Mouse (Mus musculus) kidney, embryonic 14.5 days (tissue): ENCODE results near the gene A3galt2. TPM values are rescaled to one million over a fixed set of nuclear protein-coding genes. Genes with fewer than 3 reads are reported as not detected.

ENCODE experiments used
- ATAC-seq: fragments of 200-750 bp; cut with Nextera tagmentation; 2 replicates; pipeline ENCODE4 v1.8.0; 2017; ENCODE audit warnings: moderate number of reproducible peaks, mild to moderate bottlenecking, moderate TSS enrichment, moderate library complexity; ENCODE audit not compliant: low FRiP score, low TSS enrichment
- H3K27ac ChIP-seq: fragments of 300-500 bp; sonication (generic); 2 replicates; pipeline ENCODE4 v1.5.1; 2014; ENCODE audit warnings: low read depth, mild to moderate bottlenecking, low read length, moderate library complexity, mixed read lengths
- H3K27me3 ChIP-seq: fragments of 300-500 bp; sonication (generic); 2 replicates; pipeline ENCODE4 v1.6.1; 2014; ENCODE audit warnings: mild to moderate bottlenecking, low read length; ENCODE audit not compliant: control insufficient read depth, insufficient read depth
- H3K36me3 ChIP-seq: fragments of 300-500 bp; sonication (generic); 2 replicates; pipeline ENCODE4 v1.6.1; 2014; ENCODE audit warnings: low read length, mixed read lengths; ENCODE audit not compliant: control insufficient read depth, insufficient read depth
- H3K4me1 ChIP-seq: fragments of 300-500 bp; sonication (generic); 2 replicates; pipeline ENCODE4 v1.6.1; 2014; ENCODE audit warnings: low read length, mixed read lengths; ENCODE audit not compliant: control insufficient read depth, insufficient read depth
- H3K4me2 ChIP-seq: fragments of 300-500 bp; sonication (generic); replicated peaks from 2 replicates; pipeline ENCODE4 v1.6.1; 2014; ENCODE audit warnings: low read depth, mild to moderate bottlenecking, low read length
- H3K4me3 ChIP-seq: fragments of 300-500 bp; sonication (generic); 2 replicates; pipeline ENCODE4 v1.5.1; 2014; ENCODE audit warnings: mild to moderate bottlenecking, low read length
- H3K9ac ChIP-seq: fragments of 300-500 bp; sonication (generic); 2 replicates; pipeline ENCODE4 v1.6.1; 2014; ENCODE audit warnings: low read depth, mild to moderate bottlenecking, low read length, moderate library complexity
- H3K9me3 ChIP-seq: fragments of 300-500 bp; sonication (generic); 2 replicates; pipeline ENCODE4 v1.6.1; 2016; ENCODE audit warnings: low read length; ENCODE audit not compliant: control insufficient read depth
- WGBS: fragments of 180-500 bp; shearing (Covaris S2); extraction: QIAGEN DNeasy Blood & Tissue Kit; methylation state at CpG from one replicate; pipeline ENCODE4 v1.1.7; 2014; 5-methylcytosine and 5-hydroxymethylcytosine counted together
- polyA plus RNA-seq: library from polyadenylated mRNA; unstranded; fragments of >200 nt; fragmentation: Nextera tagmentation; extraction: Ambion mirVana; gene quantifications from 2 replicates; pipeline ENCODE4 v1.2.1, GENCODE M21; 2014

A3galt2 gene
- polyA plus RNA-seq, 1 experiment from 2014 or later, result 0.49 TPM

- H3K36me3 ChIP-seq, result peaks cover 46% of the 10 kb centered on the region
- 33% methylated on average over 5 of the region's 5 CpGs for WGBS
- H3K9ac ChIP-seq, result no peak overlapping the region
These were observed 13.3 kb upstream of the A3galt2 start for GRCm38 (mm10) chr4:128741906-128742305.

GRCm38 (mm10) chr4:128742379-128742970 is 12.7 kb upstream of the A3galt2 start:
- Histone ChIP-seq H3K27ac (no peak overlapping the region), H3K9ac (no peak overlapping the region), H3K4me1 (peaks cover 12% of the 10 kb centered on the region; the same call in 1 of the 2 replicates), H3K27me3 (no peaks in the 10 kb centered on the region), H3K4me3 (no peak overlapping the region), H3K36me3 (peaks cover 52% of the 10 kb centered on the region), H3K4me2 (no peak overlapping the region), H3K9me3 (no peaks in the 10 kb centered on the region)
- no peak for ATAC-seq
- 57% methylated on average over 10 of the region's 10 CpGs for WGBS

More at GRCm38 (mm10) chr4:128741906-128742305, 13.3 kb upstream of the A3galt2 start:
- no peak overlapping the region for H3K4me2 ChIP-seq
- H3K27ac ChIP-seq, result no peak overlapping the region; the same call in 1 of the 2 replicates
- no peak for ATAC-seq
- no peak overlapping the region for H3K4me3 ChIP-seq
- H3K9me3 ChIP-seq, result no peaks in the 10 kb centered on the region
- H3K27me3 ChIP-seq, result no peaks in the 10 kb centered on the region
- peaks cover 18% of the 10 kb centered on the region for H3K4me1 ChIP-seq

- Histone ChIP-seq H3K27me3 (no peaks in the 10 kb centered on the region), H3K36me3 (peaks cover 59% of the 10 kb centered on the region), H3K9ac (no peak overlapping the region), H3K9me3 (no peaks in the 10 kb centered on the region), H3K4me1 (peaks cover 7% of the 10 kb centered on the region; the same call in 1 of the 2 replicates), H3K4me3 (no peak overlapping the region), H3K4me2 (no peak overlapping the region), H3K27ac (no peak overlapping the region)
- 82% methylated on average over 12 of the region's 12 CpGs for WGBS
- ATAC-seq, result no peak
These were observed 12.0 kb upstream of the A3galt2 start for GRCm38 (mm10) chr4:128743031-128743626.

- 89% methylated on average over 8 of the region's 8 CpGs for WGBS
- no peak overlapping the region for H3K9ac ChIP-seq
These were observed 10.0 kb upstream of the A3galt2 start for GRCm38 (mm10) chr4:128745160-128745559.

GRCm38 (mm10) chr4:128747614-128748270 is 7.4 kb upstream of the A3galt2 start:
- H3K9ac ChIP-seq, result no peak overlapping the region
- no peak overlapping the region for H3K27ac ChIP-seq
- H3K36me3 ChIP-seq, result peaks cover 100% of the 10 kb centered on the region
- WGBS, result 93% methylated on average over 22 of the region's 22 CpGs
- no peaks in the 10 kb centered on the region for H3K9me3 ChIP-seq
- no peak for ATAC-seq
- H3K27me3 ChIP-seq, result no peaks in the 10 kb centered on the region
- no peak overlapping the region for H3K4me2 ChIP-seq
- H3K4me1 ChIP-seq, result no peaks in the 10 kb centered on the region
- H3K4me3 ChIP-seq, result no peak overlapping the region

More at GRCm38 (mm10) chr4:128745160-128745559, 10.0 kb upstream of the A3galt2 start:
- Histone ChIP-seq H3K27ac (no peak overlapping the region), H3K27me3 (no peaks in the 10 kb centered on the region), H3K4me2 (no peak overlapping the region), H3K9me3 (no peaks in the 10 kb centered on the region), H3K36me3 (peaks cover 79% of the 10 kb centered on the region), H3K4me3 (no peak overlapping the region), H3K4me1 (peaks cover 3% of the 10 kb centered on the region; the same call in 1 of the 2 replicates)
- no peak for ATAC-seq

- no peak overlapping the region for H3K4me3 ChIP-seq
- no peaks in the 10 kb centered on the region for H3K27me3 ChIP-seq
- no peaks in the 10 kb centered on the region for H3K4me1 ChIP-seq
- H3K36me3 ChIP-seq, result peaks cover 100% of the 10 kb centered on the region
- H3K9ac ChIP-seq, result no peak overlapping the region
- 93% methylated on average over 7 of the region's 7 CpGs for WGBS
- H3K27ac ChIP-seq, result no peak overlapping the region
- no peaks in the 10 kb centered on the region for H3K9me3 ChIP-seq
- ATAC-seq, result no peak
- H3K4me2 ChIP-seq, result no peak overlapping the region
These were observed 6.9 kb upstream of the A3galt2 start for GRCm38 (mm10) chr4:128748309-128748708.

- no peaks in the 10 kb centered on the region for H3K27me3 ChIP-seq
- H3K27ac ChIP-seq, result no peak overlapping the region
- no peak overlapping the region for H3K4me2 ChIP-seq
- 61% methylated on average over 5 of the region's 5 CpGs for WGBS
- H3K36me3 ChIP-seq, result peaks cover 85% of the 10 kb centered on the region
- ATAC-seq, result no peak
- H3K9me3 ChIP-seq, result no peaks in the 10 kb centered on the region
- no peaks in the 10 kb centered on the region for H3K4me1 ChIP-seq
- no peak overlapping the region for H3K9ac ChIP-seq
- no peak overlapping the region for H3K4me3 ChIP-seq
These were observed 4.2 kb upstream of the A3galt2 start for GRCm38 (mm10) chr4:128751006-128751405.

- Histone ChIP-seq H3K4me1 (no peaks in the 10 kb centered on the region), H3K27ac (no peak overlapping the region), H3K9ac (no peak overlapping the region), H3K4me2 (no peak overlapping the region), H3K36me3 (peaks cover 73% of the 10 kb centered on the region), H3K4me3 (no peak overlapping the region), H3K27me3 (no peaks in the 10 kb centered on the region), H3K9me3 (no peaks in the 10 kb centered on the region)
- no peak for ATAC-seq
- WGBS, result 89% methylated on average over 13 of the region's 13 CpGs
These were observed 3.0 kb upstream of the A3galt2 start for GRCm38 (mm10) chr4:128752031-128752757.
